Mouse (Mus musculus): ENCODE data around the gene Gm9758. TPM values are rescaled to one million over a fixed set of nuclear protein-coding genes. Genes with fewer than 3 reads are reported as not detected.
"Not testable (repeated sequence)": the region's sequence is repeated elsewhere in the genome, so short reads cannot be mapped to it uniquely, and the experiment has no call there.

Gm9758 gene
- polyA plus RNA-seq (2014; fragmentation: Nextera tagmentation; extraction: Ambion mirVana): not detected in 2 replicates

DNA sequence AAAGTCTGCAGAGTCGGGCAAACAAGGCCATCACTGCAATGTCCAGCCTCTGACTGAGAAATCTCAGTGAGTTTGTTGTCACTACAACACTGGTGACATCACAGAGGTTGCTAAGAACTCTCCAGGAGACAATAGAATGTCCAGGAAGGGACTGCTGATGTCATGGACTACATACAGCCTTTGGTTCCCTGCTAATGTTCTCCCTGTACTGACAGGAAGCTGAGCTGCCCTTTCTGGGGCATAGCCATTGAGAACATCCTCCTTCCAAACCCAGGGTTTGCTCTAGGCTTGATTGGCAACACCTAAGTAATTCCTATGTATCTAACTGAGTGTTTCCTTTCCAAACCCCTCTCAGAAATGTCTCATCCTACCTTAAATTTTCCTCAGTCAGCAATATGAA, at the start of gene Gm9758:
Gene Gm9758, minus strand, starts transcription at position 101 of the 400 bp plus-strand sequence.
- not testable (repeated sequence) for H3K4me1 ChIP-seq (replicated peaks; ENCODE audit: control insufficient read depth, insufficient read depth, low read length); ATAC-seq (ENCODE audit: low FRiP score); H3K27ac ChIP-seq (ENCODE audit: low read depth, low read length); DNase-seq (ENCODE audit: low spot score); H3K9ac ChIP-seq (ENCODE audit: low read depth, low read length); H3K9me3 ChIP-seq (ENCODE audit: control insufficient read depth, low read length); H3K36me3 ChIP-seq (ENCODE audit: control insufficient read depth, insufficient read depth, low read length); H3K4me2 ChIP-seq (replicated peaks; ENCODE audit: low read depth, low read length); H3K27me3 ChIP-seq (ENCODE audit: control insufficient read depth, insufficient read depth, low read length); H3K4me3 ChIP-seq (ENCODE audit: low read depth, low read length)
- 60% methylated on average over 1 of the region's 1 CpGs for WGBS

DNA sequence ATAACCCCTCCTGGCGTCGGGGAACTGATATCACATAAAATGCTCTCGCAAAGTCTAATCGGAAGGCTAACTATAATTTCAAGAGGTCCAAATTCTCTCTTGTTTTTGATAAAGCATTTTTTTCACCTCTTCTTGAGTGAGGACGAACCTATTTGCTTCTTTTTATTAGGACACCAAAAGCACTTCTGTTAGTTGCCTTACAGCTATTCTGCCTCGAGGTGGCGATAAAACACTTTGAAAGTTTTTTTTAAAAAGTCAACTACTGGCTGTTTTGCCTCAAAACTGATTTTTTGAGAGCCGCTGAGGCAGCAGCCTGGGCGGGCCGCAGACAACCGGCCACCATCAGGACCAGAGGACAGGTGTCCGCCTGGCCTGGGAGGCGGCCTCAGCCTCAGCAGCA, 49.1 kb upstream of the Gm9758 start:
- 81% methylated on average over 13 of the region's 13 CpGs for WGBS
- H3K27ac ChIP-seq (ENCODE audit: low read depth, low read length); H3K4me2 ChIP-seq (replicated peaks; ENCODE audit: low read depth, low read length); H3K36me3 ChIP-seq (ENCODE audit: control insufficient read depth, insufficient read depth, low read length); DNase-seq (ENCODE audit: low spot score); H3K9ac ChIP-seq (ENCODE audit: low read depth, low read length); ATAC-seq (ENCODE audit: low FRiP score); H3K4me3 ChIP-seq (ENCODE audit: low read depth, low read length); H3K27me3 ChIP-seq (ENCODE audit: control insufficient read depth, insufficient read depth, low read length); H3K9me3 ChIP-seq (ENCODE audit: control insufficient read depth, low read length); H3K4me1 ChIP-seq (replicated peaks; ENCODE audit: control insufficient read depth, insufficient read depth, low read length): not testable (repeated sequence)

DNA sequence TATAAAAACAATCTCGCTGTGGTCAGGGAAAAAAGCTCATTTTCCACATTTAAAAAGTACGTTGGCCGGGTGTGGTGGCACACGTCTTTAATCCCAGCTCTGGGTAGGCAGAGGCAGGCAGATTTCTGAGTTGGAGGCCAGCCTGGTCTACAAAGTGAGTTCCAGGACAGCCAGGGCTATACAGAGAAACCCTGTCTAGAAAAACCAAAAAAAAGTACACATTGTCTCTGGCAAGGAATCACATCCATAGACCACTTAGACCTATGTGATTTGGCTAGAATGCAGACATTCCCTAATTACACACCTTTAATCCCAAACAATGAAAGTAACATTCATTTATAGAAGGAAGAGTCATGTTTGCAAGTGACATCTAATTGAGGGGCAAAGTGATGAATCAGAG, 46.8 kb upstream of the Gm9758 start:
- H3K9ac ChIP-seq (ENCODE audit: low read depth, low read length); H3K27ac ChIP-seq (ENCODE audit: low read depth, low read length); H3K36me3 ChIP-seq (ENCODE audit: control insufficient read depth, insufficient read depth, low read length); DNase-seq (ENCODE audit: low spot score); H3K4me3 ChIP-seq (ENCODE audit: low read depth, low read length); H3K9me3 ChIP-seq (ENCODE audit: control insufficient read depth, low read length); H3K4me1 ChIP-seq (replicated peaks; ENCODE audit: control insufficient read depth, insufficient read depth, low read length); H3K27me3 ChIP-seq (ENCODE audit: control insufficient read depth, insufficient read depth, low read length); H3K4me2 ChIP-seq (replicated peaks; ENCODE audit: low read depth, low read length): not testable (repeated sequence)
- WGBS: 85% methylated on average over 4 of the region's 4 CpGs
- ATAC-seq (ENCODE audit: low FRiP score): peak; percentile 73

DNA sequence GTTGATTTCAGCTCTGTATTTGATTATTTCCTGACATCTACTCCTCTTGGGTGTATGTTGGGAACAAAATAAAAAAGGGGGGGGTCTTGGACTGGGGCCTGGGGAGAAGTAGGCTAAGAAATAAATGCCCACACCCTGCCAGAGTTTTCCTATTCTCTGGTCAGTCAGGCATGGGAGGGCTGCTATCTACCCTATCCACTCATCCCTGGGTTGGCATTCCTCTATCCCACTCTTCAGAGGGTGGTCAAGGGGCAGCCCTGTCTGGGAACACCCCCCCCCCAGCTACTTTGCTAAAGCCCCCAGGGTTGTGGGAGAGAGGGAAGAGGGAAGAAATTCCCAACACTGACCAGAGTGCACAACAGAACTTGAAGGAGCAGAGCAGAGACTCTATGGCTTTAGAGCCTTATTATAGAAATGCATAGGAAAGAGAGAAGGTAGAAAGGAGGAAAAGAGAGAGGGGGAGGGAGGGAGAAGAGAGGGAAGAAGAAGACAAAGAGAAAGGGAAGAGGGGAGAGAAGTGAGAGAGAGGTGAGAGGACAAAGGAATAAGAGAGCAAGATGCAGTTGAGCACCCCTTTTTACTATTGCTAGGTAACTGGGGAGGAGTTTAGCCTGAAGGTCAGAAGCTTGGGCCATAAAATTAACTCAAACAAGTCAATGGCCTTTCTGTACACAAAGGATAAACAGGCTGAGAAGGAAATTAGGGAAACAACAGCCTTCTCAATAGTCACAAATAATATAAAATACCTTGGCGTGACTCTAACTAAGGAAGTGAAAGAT, 41.4 kb upstream of the Gm9758 start:
- H3K9ac ChIP-seq (ENCODE audit: low read depth, low read length); H3K4me2 ChIP-seq (replicated peaks; ENCODE audit: low read depth, low read length); DNase-seq (ENCODE audit: low spot score); H3K36me3 ChIP-seq (ENCODE audit: control insufficient read depth, insufficient read depth, low read length); H3K4me3 ChIP-seq (ENCODE audit: low read depth, low read length); H3K27ac ChIP-seq (ENCODE audit: low read depth, low read length); H3K9me3 ChIP-seq (ENCODE audit: control insufficient read depth, low read length); H3K4me1 ChIP-seq (replicated peaks; ENCODE audit: control insufficient read depth, insufficient read depth, low read length); H3K27me3 ChIP-seq (ENCODE audit: control insufficient read depth, insufficient read depth, low read length): not testable (repeated sequence)
- 100% methylated on average over 1 of the region's 1 CpGs for WGBS
- ATAC-seq (ENCODE audit: low FRiP score): peak; percentile 75

DNA sequence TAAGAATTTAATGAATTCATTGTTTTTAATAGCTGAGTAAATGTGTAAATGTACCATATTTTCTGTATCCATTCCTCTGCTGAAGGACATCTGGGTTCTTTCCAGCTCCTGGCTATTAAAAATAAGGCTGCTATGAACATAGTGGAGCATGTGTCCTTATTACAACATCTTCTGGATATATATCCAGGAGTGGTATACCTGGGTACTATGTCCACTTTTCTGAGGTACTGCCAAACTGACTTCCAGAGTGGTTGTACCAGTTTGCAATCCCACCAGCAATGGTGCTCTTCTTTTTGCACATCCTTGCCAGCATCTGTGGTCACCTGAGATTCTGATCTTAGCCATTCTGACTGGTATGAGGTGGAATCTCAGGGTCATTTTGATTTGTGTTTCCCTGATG, 38.9 kb upstream of the Gm9758 start:
- H3K4me1 ChIP-seq (replicated peaks; ENCODE audit: control insufficient read depth, insufficient read depth, low read length); H3K36me3 ChIP-seq (ENCODE audit: control insufficient read depth, insufficient read depth, low read length); H3K27me3 ChIP-seq (ENCODE audit: control insufficient read depth, insufficient read depth, low read length); H3K4me3 ChIP-seq (ENCODE audit: low read depth, low read length); H3K9ac ChIP-seq (ENCODE audit: low read depth, low read length); H3K4me2 ChIP-seq (replicated peaks; ENCODE audit: low read depth, low read length); ATAC-seq (ENCODE audit: low FRiP score); H3K27ac ChIP-seq (ENCODE audit: low read depth, low read length); H3K9me3 ChIP-seq (ENCODE audit: control insufficient read depth, low read length); DNase-seq (ENCODE audit: low spot score): not testable (repeated sequence)

DNA sequence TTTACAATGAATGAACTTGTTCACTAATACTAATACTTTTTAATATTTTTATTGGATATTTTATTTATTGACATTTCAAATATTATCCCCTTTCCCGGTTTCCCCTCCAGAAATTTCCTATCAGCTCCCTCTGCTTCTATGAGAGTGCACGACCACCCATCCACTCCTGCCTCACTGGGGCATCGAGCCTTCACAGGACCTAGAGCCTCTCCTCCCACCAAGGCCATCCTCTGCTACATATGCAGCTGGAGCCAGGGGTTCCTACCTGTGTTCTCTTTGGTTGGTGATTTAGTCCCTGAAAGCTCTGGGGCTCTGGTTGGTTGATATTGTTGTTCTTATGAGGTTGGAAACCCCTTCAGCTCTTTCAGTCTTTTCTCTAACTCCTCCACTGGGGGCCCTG, 38.0 kb upstream of the Gm9758 start:
- H3K4me2 ChIP-seq (replicated peaks; ENCODE audit: low read depth, low read length); H3K36me3 ChIP-seq (ENCODE audit: control insufficient read depth, insufficient read depth, low read length); H3K27ac ChIP-seq (ENCODE audit: low read depth, low read length); ATAC-seq (ENCODE audit: low FRiP score); DNase-seq (ENCODE audit: low spot score); H3K27me3 ChIP-seq (ENCODE audit: control insufficient read depth, insufficient read depth, low read length); H3K4me1 ChIP-seq (replicated peaks; ENCODE audit: control insufficient read depth, insufficient read depth, low read length); H3K9ac ChIP-seq (ENCODE audit: low read depth, low read length); H3K4me3 ChIP-seq (ENCODE audit: low read depth, low read length): not testable (repeated sequence)
- 67% methylated on average over 3 of the region's 3 CpGs for WGBS
- peaks cover 10% of the 10 kb centered on the region for H3K9me3 ChIP-seq (ENCODE audit: control insufficient read depth, low read length)

DNA sequence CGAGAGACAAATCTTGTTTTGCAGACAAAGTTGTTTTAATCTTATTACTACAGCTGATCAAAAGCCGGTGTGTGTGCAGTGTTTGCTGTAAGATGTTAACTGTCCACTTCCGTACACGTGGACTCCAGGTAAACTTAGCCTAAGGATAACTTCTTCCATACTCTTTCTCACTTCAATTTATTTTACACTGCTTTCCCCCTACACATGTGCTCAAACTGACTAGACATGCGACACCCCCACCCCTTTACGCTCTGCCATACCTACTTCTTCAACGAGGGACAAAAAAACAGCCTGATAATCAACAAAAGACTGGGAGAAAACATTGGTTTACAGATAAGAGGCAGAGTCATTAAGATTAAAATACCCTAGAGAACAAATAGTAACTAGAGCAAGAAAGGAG, 37.1 kb upstream of the Gm9758 start:
- DNase-seq (ENCODE audit: low spot score); H3K4me1 ChIP-seq (replicated peaks; ENCODE audit: control insufficient read depth, insufficient read depth, low read length); H3K36me3 ChIP-seq (ENCODE audit: control insufficient read depth, insufficient read depth, low read length); H3K4me2 ChIP-seq (replicated peaks; ENCODE audit: low read depth, low read length); H3K9ac ChIP-seq (ENCODE audit: low read depth, low read length); H3K27ac ChIP-seq (ENCODE audit: low read depth, low read length); H3K27me3 ChIP-seq (ENCODE audit: control insufficient read depth, insufficient read depth, low read length); H3K4me3 ChIP-seq (ENCODE audit: low read depth, low read length): not testable (repeated sequence)
- peak; percentile 75 for ATAC-seq (ENCODE audit: low FRiP score)
- H3K9me3 ChIP-seq (ENCODE audit: control insufficient read depth, low read length): peaks cover 11% of the 10 kb centered on the region
- 74% methylated on average over 7 of the region's 7 CpGs for WGBS

DNA sequence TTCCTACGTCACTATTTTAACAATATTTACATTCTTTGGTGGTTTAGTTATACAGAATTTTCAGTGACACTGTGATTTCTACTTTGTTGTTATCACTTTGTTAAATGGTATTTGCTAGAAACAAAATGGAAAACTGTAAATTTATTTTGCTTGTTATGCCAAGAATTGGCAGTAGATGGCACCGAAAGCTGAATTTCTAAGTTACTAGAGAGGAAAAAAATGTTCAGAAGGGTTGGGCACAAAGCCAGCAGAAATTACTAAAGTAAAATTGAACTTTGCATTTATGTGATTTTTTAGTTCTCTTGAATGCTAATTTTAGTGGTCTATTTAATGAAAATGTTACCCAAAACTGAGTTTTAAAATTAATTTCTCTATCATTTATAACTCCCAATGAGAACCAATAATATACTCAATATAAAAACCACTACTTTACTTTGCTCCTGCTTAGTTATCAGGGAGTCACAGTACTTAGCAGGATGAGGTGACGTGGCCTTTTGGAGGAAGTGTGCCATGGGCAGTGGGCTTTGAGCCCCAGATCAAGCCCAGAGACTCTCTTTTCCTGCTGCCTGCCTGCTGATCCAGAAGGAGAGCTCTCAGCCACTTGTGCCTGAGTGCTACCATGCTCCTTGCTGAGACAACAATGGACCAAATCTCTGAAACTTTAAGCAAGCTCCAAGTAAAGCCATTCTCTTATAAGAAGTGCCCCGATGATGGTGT, 32.9 kb upstream of the Gm9758 start:
- H3K4me1 ChIP-seq (replicated peaks; ENCODE audit: control insufficient read depth, insufficient read depth, low read length); H3K4me2 ChIP-seq (replicated peaks; ENCODE audit: low read depth, low read length); H3K36me3 ChIP-seq (ENCODE audit: control insufficient read depth, insufficient read depth, low read length); H3K9ac ChIP-seq (ENCODE audit: low read depth, low read length); H3K27ac ChIP-seq (ENCODE audit: low read depth, low read length); DNase-seq (ENCODE audit: low spot score); H3K4me3 ChIP-seq (ENCODE audit: low read depth, low read length); H3K9me3 ChIP-seq (ENCODE audit: control insufficient read depth, low read length); ATAC-seq (ENCODE audit: low FRiP score); H3K27me3 ChIP-seq (ENCODE audit: control insufficient read depth, insufficient read depth, low read length): not testable (repeated sequence)
- 67% methylated on average over 4 of the region's 4 CpGs for WGBS

DNA sequence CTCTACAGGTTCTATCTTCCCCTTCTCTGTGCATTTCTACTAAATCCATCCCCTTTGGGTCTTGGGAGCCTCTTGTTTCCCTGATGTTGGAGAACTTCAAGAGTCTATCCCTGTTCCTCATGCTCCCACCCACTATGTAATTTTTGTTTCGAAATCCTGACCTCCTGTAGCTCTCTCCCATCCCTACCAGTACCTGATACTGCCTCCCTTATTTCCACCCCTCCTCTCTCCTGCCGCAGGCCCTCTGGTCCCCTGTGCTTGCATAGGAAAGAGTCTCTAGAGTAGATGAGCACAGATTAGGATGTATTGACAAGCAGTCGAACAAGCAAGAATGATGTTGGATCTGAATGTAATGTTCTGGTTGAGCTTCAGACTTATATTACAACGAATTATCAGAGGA, 30.8 kb upstream of the Gm9758 start:
- H3K27me3 ChIP-seq (ENCODE audit: control insufficient read depth, insufficient read depth, low read length); H3K9me3 ChIP-seq (ENCODE audit: control insufficient read depth, low read length); H3K4me3 ChIP-seq (ENCODE audit: low read depth, low read length); H3K4me1 ChIP-seq (replicated peaks; ENCODE audit: control insufficient read depth, insufficient read depth, low read length); DNase-seq (ENCODE audit: low spot score); H3K27ac ChIP-seq (ENCODE audit: low read depth, low read length); H3K36me3 ChIP-seq (ENCODE audit: control insufficient read depth, insufficient read depth, low read length); H3K9ac ChIP-seq (ENCODE audit: low read depth, low read length); H3K4me2 ChIP-seq (replicated peaks; ENCODE audit: low read depth, low read length): not testable (repeated sequence)
- ATAC-seq (ENCODE audit: low FRiP score): peak; percentile 57; the same call in 1 of the 2 replicates
- 65% methylated on average over 4 of the region's 4 CpGs for WGBS
